Mouse (Mus musculus): ENCODE measurements at regions not wholly inside any gene's neighbourhood (a gene's known extent, or its start where the extent isn't known, plus 50 kb on each side); places are given as distances from the start of the nearest gene placed in this dataset.

DNA sequence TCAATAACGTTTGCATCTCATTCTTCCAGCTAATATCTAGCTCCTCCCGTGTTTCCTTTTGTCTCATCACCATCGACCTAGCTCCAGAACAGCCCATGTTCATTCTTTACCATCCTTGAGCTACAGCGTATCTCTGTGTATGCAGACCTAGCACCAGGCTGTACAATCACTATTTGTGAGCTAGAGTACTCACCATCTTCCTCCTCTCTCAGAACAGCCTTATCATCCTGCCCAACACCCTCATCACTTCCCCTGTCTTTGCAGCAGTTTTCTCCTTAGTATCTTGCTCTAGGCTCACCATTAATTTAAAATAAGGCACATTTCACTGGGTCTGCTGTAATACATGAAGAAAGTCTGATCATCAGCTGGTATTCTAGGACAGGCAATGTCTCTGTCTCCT lies 88.6 kb downstream of the Fam84a start:
- no peak for TF ChIP-seq CTCF (IDR thresholded peaks at IDR 0.05; ENCODE audit: low read depth)
- TF ChIP-seq EP300 (IDR thresholded peaks at IDR 0.05; ENCODE audit: low read depth) = no peak

Measured in heart, postnatal 0 days (tissue).